Mouse (Mus musculus): ENCODE measurements at regions not wholly inside any gene's neighbourhood (a gene's known extent, or its start where the extent isn't known, plus 50 kb on each side); places are given as distances from the start of the nearest gene placed in this dataset.
"Not testable (repeated sequence)": the region's sequence is repeated elsewhere in the genome, so short reads cannot be mapped to it uniquely, and the experiment has no call there.

DNA sequence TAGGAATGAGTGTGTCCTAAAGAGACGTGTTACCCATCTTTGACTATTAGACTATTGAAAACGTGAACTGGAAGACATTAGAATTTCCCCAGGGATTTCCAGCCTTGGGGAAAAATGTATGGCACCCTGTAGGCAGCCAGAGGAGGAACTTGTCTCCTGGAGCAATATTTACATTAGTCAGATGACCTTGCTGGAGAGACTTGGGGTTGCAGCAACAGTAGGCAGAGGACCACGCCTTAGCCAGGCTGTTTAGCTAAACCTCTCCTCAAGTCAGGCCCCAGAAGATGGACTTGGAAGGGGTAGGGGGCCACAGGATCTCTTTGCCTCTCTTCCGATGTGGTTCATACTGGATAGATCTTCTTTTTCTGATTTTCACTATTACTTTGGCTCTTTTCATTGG, 64.1 kb upstream of the Acpp start:
- intact Hi-C loops (cut with DNase I; ENCODE audit: low total_unique reads) = no loop called here
- DNase-seq = no peak

DNA sequence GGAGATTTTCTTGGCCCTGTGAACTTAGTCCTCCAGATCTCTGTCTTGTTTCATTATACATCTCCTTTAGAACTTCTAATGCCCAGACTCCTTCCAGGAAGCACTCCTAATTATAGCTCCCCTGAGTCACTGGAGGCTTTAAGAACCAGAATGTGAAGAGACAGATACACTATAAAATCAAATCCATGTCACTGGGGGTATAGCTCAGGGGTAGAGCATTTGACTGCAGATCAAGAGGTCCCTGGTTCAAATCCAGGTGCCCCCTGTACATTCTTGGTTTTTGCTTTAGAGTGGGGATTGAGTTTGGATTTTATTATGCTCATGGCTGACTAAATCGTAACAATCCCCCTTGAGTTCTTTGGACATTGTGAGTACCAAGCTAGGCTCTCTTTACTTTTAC, 62.4 kb upstream of the Acpp start:
- intact Hi-C loops (cut with DNase I; ENCODE audit: low total_unique reads) = no loop called here
- DNase-seq = no peak

DNA sequence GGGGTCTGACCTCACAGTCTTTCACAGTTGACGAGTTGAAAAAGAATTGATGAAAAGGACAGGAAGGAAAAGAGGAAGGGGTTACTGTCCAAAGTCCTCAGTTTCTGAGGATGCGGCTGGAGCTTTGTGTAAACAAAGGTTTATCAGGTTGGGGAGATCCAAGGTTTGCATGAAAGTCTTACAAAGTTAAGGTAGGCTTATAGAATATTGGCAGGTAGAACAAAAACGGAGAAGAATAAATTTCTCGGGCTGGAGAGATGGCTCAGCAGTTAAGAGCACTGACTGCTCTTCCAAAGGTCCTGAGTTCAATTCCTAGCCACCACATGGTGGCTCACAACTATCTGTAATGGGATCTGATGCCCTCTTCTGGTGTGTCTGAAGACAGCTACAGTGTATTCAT, 60.9 kb upstream of the Acpp start:
- intact Hi-C loops (cut with DNase I; ENCODE audit: low total_unique reads); DNase-seq: not testable (repeated sequence)

DNA sequence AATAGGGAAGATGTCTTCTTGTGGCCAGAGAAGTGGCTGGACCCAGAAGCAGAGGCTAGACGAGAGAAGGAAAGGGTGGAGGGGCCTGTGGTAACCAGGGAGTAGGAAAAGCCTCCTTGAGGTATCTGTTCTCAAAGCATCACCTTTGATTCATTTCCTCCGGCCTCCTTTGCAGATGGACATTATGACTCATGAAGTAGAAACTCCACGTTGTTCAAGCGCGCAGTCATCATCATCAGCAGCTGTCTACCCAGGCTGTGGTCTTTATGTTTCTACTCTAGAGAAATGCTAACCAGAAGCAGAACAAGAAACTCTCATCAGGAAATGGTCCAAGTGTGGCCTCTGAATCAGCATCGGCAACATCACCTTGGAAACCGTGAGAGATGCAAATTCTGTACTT, 50.3 kb upstream of the Acpp start:
- DNase-seq = no peak
- intact Hi-C loops (cut with DNase I; ENCODE audit: low total_unique reads) = no loop called here

Small RNAs in the stretch of these regions (microRNA-seq; reads per million reads assigned to microRNA genes)
- 0 reads per million in 2 experiments for gene Mir2136

Data from gastrocnemius, postnatal 14 days (tissue).